Mouse (Mus musculus) granulocyte monocyte progenitor cell, adult 5-6 weeks (primary cell): ENCODE measurements around the gene Mapkbp1. TPM values are rescaled to one million over a fixed set of nuclear protein-coding genes. Genes with fewer than 3 reads are reported as not detected.

ENCODE experiments used
- ATAC-seq: replicated peaks from 2 replicates; pipeline ENCODE4 v1.8.0; 2016; ENCODE audit warnings: mild to moderate bottlenecking, moderate TSS enrichment, inconsistent platforms; ENCODE audit not compliant: poor library complexity, severe bottlenecking
- total RNA-seq, 2 experiments: library from RNA; stranded (forward) in 1 of 2; stranded (reverse) in 1 of 2; fragments of 200-712, 200-1000 nt in 1 of 2; fragments of >200 nt in 1 of 2; fragmentation: Nextera tagmentation in 1 of 2; gene quantifications; 2 replicates each; pipeline ENCODE4 v1.2.3; 2014 to 2017

The Mapkbp1 gene
- total RNA-seq, 2 experiments from 2014 or later = 3.0 to 7.6 TPM

DNA sequence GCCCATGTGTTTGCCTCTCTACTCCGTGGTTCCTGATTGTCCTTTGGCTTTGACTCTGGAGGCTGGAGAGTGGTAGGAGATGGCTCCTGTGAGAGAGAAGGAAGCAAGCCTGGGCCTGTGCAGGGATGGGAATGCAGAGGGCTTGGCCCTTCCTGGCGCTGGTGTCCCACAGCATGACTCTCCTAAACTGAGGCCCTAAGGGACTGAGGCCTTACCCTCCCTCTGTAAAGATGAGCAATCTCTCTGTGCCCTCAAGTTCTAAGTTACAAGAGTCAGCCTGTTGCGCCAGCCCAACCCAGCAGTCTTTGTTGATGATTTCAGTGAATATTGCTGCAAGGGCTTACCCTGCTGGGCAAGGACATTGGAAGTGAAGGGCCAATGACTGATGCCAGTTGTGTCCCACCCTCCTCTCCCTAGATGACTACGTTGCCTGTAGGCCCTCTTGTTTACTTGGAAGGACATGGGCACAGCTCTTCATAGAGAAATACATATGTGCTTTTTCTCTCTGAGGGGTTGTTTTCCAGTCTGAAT, 35.2 kb downstream of the Mapkbp1 start:
- ATAC-seq = no peak

DNA sequence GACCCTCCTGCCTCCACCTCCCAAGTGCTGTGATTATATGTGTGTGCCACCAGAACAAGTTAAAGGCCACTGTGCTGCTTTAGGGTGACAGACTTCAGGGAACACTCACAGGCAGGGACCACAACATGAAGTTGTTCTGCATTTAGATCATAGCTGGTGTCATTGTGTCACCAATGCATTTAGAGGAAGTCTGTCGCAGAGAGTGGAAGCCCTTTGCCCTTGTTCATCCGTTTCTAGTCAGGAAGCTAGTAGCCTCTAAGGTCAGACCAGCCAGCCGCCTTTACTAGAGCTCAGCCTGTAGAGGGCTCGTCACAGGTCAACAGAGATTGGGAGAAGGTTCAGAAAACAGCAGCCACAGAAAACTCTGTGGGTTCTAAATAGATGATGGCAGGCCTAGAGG, 36.2 kb downstream of the Mapkbp1 start:
- peak; percentile 87 for ATAC-seq

DNA sequence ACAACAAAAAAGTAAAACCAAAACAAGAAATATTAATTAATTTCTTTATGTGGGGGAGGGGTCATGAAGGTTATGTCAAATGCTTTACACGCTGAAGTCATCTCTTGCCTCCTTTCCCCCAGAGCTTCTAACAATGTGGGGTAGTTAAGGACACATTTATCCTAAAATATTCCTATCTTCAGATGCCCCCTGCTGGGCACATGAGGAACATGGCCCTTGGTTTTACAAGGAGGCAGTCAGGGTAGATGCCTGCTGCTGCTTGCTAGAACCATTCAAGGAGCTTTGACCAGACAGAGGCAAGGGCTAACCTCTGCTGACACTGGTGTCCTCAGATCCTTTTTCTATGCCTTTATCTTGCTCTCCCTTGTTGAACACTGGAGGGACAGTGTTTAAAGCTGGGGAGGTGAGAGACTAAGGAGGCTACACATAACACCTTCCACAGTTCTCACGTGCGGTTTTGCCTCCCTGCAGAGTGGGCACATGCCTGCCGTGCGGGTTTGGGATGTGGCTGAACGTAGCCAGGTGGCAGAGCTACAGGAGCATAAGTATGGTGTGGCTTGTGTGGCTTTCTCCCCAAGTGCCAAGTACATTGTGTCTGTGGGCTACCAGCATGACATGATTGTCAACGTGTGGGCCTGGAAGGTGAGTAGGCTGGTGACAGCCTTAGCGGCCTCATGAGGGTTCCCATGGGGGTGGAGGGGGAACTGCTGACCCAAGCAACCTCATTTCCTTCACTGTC, 39.1 kb downstream of the Mapkbp1 start:
- ATAC-seq = peak; percentile 61

DNA sequence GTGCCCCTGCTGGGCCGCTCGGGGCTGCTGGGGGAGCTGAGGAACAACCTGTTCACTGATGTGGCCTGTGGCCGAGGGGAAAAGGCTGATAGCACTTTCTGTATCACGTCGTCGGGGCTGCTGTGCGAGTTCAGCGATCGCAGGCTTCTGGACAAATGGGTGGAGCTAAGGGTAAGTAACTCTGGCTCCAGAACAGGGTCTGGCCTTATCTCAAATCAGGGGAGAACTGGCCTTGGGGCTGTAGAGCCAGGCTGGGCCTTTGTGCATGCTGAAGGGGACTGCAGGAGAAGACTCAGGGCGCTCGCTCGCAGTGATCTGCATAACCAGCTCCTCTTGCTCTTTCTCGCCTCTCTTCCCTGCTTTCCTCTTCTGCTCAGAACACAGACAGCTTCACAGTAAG, 40.4 kb downstream of the Mapkbp1 start:
- no peak for ATAC-seq

DNA sequence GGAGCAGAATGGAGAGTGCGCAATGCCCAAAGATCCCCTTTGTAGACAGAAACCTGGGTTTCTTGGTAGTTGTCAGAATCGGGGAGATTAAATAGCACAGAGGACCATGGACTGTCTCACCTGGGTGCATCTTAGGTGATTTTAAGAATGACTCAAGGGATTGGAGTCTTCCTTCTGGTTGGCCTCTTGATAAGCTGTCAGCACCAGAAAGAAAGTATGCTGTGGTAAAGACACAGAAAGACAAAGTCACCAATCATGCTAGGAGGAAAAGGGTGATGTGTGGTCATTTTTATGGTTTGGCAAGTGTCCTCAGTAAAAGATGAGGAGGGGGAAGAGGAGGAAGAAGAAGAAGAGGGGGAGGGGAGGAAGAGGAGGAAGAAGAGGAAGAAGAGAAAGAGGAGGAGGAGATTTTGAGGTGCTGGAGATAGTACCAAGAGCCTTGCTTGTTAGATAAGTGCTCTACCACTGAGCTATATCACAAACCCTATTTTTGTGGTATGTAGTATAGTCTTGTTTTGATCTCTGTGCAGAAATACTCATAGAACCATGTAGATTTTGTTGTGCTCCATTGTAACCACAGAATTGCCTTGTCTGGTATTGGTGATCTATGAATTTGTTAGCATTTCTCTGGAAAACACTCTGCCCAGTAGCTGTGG, 41.5 kb downstream of the Mapkbp1 start:
- no peak for ATAC-seq

DNA sequence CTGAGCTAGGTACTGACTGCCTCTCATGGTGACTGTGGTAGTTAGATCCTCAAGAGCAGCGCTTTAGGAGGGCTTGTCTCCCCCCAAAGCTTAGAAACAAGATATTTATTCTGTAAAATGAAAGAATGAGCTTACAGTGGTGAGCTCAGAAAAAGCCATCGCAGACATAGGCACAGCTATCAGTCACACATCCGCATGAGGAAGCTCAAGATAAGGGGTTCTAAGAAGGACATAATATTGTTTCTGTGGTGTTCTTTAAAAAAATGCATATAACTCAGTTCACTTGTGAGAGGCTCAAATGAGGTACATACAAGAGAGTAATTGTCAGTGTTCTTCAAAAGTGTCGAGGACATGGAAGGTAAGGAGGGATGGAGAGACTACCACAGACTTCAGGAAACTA, 43.4 kb downstream of the Mapkbp1 start:
- ATAC-seq = no peak

DNA sequence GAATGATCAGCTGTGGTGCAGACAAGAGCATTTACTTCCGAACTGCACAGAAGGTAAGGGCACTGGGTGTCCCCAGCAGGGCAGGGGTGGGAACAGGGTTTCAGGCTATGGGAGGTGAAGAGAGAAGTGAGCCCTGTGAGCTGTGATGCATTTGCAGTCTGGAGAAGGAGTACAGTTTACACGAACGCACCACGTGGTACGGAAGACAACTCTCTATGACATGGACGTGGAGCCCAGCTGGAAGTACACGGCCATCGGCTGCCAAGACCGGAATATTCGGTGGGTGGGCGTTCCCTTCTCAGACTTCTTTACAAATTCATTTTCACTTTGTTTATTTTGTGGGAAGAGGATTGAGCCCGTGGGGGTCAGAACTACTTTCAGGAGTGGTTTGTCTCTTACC, 45.1 kb downstream of the Mapkbp1 start:
- no peak for ATAC-seq

DNA sequence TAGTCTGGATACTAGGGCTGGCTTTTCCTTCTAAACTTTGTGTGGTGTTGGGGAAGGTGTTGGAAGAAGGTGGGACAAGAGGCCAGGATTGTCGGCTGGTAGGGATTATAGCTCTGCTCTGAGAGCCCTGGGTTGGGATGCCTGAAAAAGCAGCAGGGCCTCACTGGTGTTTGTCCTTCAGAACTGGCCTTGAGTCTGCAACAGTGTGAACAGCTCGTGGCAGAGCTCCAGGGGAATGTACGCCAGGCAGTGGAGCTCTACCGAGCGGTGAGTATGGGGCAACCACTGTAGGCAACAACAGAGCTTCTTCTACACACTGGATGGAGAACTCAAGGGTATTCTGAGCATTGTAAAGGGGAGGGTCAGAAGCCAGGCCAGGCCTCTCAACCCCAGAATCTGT, 51.8 kb downstream of the Mapkbp1 start:
- ATAC-seq = no peak

DNA sequence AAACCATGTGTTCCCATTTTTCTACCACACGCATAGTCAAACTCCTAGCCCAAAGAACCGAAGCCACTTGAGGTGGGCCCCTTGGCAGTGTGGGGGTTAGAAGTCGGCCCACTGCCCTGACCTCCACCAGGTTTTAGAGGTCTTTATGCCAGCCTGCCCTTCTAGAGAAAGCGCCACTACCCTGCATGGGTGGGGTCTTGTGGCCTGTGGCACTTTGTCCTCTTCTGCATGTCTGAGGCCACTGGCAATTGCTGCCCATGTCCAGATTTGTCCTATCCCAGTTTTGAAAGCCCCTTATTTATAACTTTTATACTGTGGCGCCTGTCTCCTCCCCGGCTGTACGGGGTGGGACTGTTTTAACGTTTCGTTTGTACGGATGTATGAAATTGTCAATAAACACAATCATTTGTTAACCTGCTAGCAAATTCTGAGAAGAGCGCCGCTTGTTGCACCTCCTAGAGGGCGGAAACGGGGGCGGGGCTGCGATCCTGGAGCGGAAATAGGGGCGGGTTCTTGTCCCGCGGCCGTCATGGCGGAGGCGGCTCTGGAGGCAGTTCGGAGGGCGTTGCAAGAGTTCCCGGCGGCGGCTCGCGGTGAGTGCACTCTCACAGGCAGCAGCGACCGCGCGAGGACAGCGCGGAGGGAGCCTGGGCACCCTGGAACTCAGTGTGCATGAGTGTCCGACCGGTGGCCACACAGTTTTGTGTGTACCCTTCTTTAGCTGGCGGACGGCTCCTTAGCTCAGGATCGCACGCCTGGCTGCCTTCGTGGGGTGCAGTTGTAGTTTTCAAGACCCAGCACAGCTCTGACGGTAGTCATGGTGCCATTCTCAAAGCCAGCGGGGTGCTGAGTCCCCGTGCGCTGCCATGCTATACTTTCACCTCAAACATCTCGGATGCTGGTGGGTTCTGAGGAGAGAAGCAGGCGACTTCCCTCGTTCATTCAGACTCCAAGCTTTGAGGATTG, 54.8 kb downstream of the Mapkbp1 start, which contains the start of the genes Jmjd7 and Gm28042:
TSS of gene Jmjd7 (plus strand) at position 500 of the 966 bp plus-strand sequence.
TSS of gene Gm28042 (plus strand) at position 510 of the 966 bp plus-strand sequence.
- peak; percentile 91 for ATAC-seq

DNA sequence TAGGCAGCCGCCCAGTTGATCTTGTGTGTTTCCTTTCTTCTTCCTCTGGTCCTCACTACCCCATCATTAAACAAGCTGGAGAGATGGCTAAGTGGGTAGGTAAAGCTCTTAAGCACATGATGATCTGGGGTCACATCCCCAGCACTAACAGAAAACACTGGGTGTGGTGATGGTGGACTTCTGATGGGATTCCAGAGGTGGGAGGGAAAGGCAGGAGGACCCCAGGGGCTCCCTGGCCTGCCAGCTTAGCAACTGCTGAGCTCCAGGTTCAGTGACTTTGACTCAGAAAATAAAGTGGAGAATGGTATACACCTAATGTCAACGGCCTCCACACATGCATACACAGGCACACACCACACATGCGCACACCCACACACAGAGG, 55.4 kb downstream of the Mapkbp1 start:
- ATAC-seq = 0 out of 2 replicates have a peak, but pooled peaks have one; percentile 1

DNA sequence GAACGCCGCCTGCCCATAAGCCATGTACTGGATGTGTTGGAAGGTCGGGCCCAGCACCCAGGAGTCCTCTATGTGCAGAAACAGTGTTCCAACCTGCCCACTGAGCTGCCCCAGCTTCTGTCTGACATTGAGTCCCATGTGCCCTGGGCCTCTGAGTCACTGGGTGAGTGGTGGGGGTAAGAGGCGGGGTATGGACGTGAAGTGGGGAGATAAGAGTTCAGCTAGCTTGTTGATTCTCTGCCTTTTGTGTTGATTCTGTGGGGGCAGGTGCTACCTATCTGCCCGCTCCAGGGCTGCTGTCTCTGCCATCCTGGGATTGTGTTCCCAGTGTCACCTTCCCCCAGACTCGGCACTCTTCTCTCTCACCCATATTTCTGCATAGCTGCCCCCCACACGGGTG, 57.9 kb downstream of the Mapkbp1 start:
- no peak for ATAC-seq

DNA sequence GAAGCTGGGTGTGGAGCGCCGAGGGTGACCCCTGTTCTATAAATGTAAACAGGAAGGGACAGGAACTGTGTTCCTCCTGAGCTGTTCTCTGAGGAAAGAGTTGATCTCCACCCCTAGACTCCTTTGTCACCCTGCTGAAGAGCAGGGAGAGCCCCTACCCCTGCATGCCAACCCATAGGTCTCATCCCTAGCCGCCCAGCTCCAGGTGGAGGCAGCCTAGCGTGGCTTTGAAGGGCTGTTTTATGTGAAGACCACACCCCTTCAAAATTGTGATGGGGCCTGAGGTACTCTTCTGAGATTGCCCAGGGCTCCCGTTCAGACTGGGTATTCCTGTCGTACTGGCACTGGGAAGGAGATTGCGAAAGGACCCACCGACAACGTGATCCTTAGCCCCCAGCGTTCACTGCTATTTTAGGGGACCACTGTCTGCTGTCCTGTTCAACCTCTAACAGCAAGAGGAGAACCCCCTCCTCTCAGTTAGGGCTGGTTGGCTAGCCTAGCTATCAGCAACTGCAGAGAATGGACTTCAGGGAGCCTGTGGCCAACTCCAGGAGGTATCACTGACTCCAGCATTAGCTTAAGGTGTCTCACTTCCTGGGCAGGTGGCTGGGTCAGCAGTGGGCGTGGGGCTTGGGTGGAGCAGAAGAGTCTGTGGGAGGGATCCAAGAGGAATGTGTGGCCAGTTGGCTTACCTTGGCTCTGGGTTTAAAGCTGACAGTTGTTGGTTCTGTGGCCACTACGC, 60.4 kb downstream of the Mapkbp1 start, which contains the start of gene Pla2g4b:
TSS of gene Pla2g4b (plus strand) at position 692 of the 742 bp plus-strand sequence.
- no peak for ATAC-seq

DNA sequence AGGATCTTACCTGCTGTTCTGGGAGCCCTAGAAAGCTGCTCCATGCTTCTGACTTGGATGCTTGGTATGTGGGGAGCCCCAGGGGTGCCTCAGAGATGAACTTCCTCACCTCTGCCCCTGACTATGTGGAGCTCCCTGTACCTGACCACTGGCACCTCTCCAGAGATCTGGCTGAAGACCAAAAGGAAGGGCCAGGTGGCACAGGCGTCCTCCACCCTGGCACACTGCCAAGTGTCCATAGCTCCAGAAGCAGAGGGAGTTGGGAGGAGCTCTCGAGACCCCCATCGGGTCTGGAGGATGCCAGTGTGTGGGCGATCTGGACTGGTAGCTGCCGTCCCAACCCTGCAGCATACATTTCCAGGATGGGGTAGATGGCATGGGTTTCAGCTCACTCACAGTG, 61.2 kb downstream of the Mapkbp1 start:
- ATAC-seq = no peak

DNA sequence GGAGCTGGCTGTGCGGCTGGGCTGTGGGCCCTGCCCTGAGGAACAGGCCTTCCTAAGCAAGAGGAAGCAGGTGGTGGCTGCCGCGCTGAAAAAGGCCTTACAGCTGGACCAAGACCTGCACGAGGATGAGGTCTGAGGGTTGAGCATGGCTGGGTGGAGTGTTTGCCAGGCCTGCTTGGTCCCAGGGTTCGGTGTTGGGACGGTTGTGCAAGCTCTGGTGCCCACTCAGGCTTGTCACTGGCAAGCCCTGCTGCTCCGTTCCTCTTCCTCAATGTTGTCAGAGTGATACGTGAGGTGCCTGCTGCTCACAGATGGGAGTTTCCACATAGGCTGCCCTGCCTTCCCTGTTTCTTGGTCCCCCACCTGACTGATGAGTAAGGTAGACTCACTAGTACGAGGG, 65.2 kb downstream of the Mapkbp1 start:
- ATAC-seq = peak; percentile 84

DNA sequence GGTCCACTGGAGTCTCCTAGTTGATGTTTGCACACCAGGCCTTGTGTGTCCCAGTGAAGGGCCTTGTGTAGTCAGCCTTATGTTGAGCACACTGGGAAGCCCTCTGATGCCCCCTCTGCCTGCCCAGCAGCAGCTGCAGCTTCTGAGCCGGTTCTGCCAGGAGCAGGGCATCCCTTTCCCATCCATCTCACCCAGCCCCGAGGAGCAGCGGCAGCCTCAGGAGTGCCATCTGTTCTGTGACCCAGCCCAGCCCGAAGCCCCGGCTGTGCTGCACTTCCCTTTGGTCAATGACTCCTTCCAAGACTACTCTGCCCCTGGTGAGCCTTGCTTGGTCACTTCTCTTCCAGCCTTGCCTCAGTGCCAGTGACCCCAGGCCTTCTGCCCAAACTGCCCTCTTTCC, 68.5 kb downstream of the Mapkbp1 start:
- no peak for ATAC-seq

DNA sequence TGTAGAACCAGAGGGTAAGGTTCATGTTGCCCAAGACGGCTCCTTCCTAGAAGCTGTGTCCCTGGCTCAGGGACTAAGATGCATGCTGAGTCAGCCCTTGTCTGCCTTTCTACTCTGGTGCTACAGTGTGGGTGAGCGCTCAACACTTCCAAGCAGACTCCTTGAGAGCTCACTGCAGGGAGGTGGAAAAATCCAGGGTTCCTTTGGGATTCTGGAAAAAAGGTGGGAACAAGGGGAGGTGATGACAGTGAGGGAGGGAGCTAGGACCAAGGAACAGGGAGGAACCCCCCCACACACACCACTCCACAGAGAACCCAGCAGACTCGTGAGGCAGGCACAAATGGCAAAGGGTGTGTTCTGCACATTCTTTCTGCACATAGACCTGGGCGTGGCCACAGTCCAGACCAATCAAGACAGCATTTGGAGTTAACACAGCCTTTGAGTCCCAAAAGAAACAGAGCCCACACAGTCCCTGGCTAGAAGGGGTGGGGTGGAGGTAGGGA, 71.7 kb downstream of the Mapkbp1 start:
- no peak; the same call in 1 of the 2 replicates for ATAC-seq

DNA sequence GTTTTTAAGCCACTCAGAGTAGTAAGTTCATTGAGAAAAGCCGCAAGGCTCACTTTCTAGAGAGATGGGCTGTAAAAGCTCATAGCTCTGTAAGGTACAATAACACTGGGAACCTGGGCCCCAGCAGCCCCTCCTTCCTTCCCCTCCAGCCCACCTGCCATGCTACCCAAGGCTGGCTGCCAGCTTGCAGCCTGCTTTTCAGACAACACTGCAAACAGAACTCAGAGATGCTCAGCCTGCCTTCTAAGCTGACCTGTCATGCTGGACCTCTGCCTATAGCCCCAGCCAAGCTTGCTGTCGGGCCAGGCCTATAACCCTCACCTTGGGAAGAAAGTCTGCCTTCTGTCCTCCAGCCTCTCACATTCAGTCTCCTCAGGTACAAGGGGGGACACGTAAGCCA, 72.2 kb downstream of the Mapkbp1 start:
- no peak for ATAC-seq

DNA sequence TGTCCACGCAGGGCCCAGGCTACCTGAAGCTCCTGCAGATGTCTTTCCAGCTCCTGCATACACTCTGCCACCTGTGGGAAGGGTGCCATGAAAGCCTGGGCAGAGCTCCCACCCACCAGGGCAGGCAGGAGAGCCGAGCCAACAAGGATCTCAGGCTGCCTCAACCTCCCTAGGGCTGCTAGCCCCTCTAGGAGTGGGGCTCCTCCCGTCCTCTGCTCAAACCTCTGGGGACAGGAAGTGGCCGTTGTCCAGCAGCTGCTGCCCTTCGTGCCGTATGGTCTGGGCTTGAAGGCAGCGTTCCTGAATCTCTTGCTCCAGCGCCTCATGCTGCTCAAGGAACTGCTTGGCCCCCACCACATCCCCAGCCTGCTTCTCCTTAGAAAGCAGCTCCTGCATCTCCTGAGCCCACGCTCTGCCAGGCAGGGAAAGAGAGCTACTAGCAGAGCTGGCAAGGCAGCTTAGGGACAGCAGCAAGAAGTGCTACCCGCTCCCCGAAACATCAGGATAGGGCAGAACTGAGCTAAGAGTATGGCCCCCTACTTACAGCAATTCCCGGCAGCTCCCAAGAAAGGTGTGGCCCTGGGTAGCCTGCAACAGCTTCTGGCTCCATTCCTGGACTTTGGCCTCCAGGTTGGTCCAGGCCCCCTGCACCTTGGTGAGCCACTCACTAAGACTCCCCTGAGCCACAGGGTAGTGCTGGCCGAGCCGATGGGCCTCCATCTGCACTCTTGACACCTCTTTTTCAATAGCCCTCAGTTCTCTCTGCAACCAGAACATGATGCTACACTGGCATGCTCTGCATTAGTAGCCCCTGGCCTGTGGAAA, 74.2 kb downstream of the Mapkbp1 start:
- ATAC-seq = no peak

DNA sequence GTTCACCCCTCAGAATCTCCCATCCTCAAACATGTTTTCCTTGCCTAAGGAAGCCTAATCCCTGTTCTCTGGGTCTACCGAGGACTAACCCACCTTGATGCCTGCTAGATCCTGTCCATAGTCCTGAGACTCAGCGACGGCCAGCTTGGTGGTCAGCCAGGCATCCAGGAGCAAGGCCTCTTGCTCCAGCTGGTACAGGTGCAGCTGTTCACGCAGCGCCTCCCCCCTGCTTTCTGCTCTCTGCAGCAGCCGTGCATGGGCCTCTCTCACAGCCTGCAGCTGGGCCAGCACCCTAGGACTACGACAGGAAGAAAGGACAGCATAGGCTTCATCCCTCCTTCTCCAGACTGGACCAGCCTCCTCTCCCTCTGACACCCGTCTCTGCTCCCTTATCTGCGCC, 75.7 kb downstream of the Mapkbp1 start:
- no peak for ATAC-seq
